Mouse (Mus musculus): ENCODE results near the gene Spc25. TPM values are rescaled to one million over a fixed set of nuclear protein-coding genes. Genes with fewer than 3 reads are reported as not detected.

Gene Spc25
- 101 and 105 TPM in 2 replicates for polyA plus RNA-seq (2015; fragmentation: Nextera tagmentation; extraction: Ambion mirVana)

- under 1% methylated on average over 46 of the region's 46 CpGs for WGBS
These were observed at the start of gene Spc25 for GRCm38 (mm10) chr2:69205791-69206351. Gene Spc25 (minus strand): TSS chr2:69206194.

GRCm38 (mm10) chr2:69248221-69248755 is 42.3 kb upstream of the Spc25 start:
- Histone ChIP-seq H3K36me3 (no peaks in the 10 kb centered on the region), H3K27me3 (no peaks in the 10 kb centered on the region), H3K9ac (replicated peaks) (no peak overlapping the region), H3K4me3 (no peak overlapping the region), H3K9me3 (no peaks in the 10 kb centered on the region), H3K4me1 (peaks cover 16% of the 10 kb centered on the region), H3K4me2 (replicated peaks) (no peak overlapping the region), H3K27ac (replicated peaks) (no peak overlapping the region)
- no peak for ATAC-seq (replicated peaks)
- WGBS = 48% methylated on average over 16 of the region's 16 CpGs

More at GRCm38 (mm10) chr2:69205791-69206351, at the start of gene Spc25:
- no peaks in the 10 kb centered on the region for H3K27me3 ChIP-seq
- ATAC-seq (replicated peaks) = peak; percentile 100
- H3K9ac ChIP-seq (replicated peaks) = peak within 1 kb of the TSS; percentile 48
- peak within 1 kb of the TSS; percentile 62 for H3K4me2 ChIP-seq (replicated peaks)
- H3K36me3 ChIP-seq = peaks cover 9% of the 10 kb centered on the region; the same call in 1 of the 2 replicates
- 0 out of 2 replicates have a peak within 1 kb of the TSS, but pooled peaks have one; percentile 27 for H3K27ac ChIP-seq (replicated peaks)
- no peaks in the 10 kb centered on the region for H3K9me3 ChIP-seq
- H3K4me1 ChIP-seq = peaks cover 20% of the 10 kb centered on the region
- H3K4me3 ChIP-seq = peak within 1 kb of the TSS; percentile 58

GRCm38 (mm10) chr2:69247081-69247480 is 41.1 kb upstream of the Spc25 start:
- Histone ChIP-seq H3K4me3 (no peak overlapping the region), H3K27ac (replicated peaks) (no peak overlapping the region), H3K27me3 (no peaks in the 10 kb centered on the region), H3K9ac (replicated peaks) (no peak overlapping the region), H3K9me3 (no peaks in the 10 kb centered on the region), H3K36me3 (no peaks in the 10 kb centered on the region), H3K4me1 (peaks cover 16% of the 10 kb centered on the region), H3K4me2 (replicated peaks) (no peak overlapping the region)
- no peak for ATAC-seq (replicated peaks)
- 93% methylated on average over 1 of the region's 1 CpGs for WGBS

- Histone ChIP-seq H3K4me3 (no peak overlapping the region), H3K27ac (replicated peaks) (0 out of 2 replicates have a peak overlapping the region, but pooled peaks have one; percentile 6), H3K27me3 (no peaks in the 10 kb centered on the region), H3K36me3 (no peaks in the 10 kb centered on the region), H3K4me1 (peaks cover 16% of the 10 kb centered on the region), H3K4me2 (replicated peaks) (no peak overlapping the region), H3K9ac (replicated peaks) (no peak overlapping the region), H3K9me3 (no peaks in the 10 kb centered on the region)
- 30% methylated on average over 2 of the region's 2 CpGs for WGBS
- ATAC-seq (replicated peaks) = no peak
These were observed 38.9 kb upstream of the Spc25 start for GRCm38 (mm10) chr2:69244924-69245323.

GRCm38 (mm10) chr2:69239315-69239714 is 33.3 kb upstream of the Spc25 start:
- H3K4me1 ChIP-seq = peaks cover 3% of the 10 kb centered on the region; the same call in 1 of the 2 replicates
- ATAC-seq (replicated peaks) = no peak
- WGBS = 95% methylated on average over 9 of the region's 9 CpGs
- H3K4me3 ChIP-seq = no peak overlapping the region
- no peak overlapping the region for H3K4me2 ChIP-seq (replicated peaks)
- no peaks in the 10 kb centered on the region for H3K9me3 ChIP-seq
- no peak overlapping the region for H3K27ac ChIP-seq (replicated peaks)
- no peak overlapping the region for H3K9ac ChIP-seq (replicated peaks)
- no peaks in the 10 kb centered on the region for H3K27me3 ChIP-seq
- H3K36me3 ChIP-seq = no peaks in the 10 kb centered on the region

GRCm38 (mm10) chr2:69234976-69235678 is 29.1 kb upstream of the Spc25 start:
- Histone ChIP-seq H3K4me1 (peaks cover 3% of the 10 kb centered on the region; the same call in 1 of the 2 replicates), H3K4me3 (no peak overlapping the region), H3K9me3 (no peaks in the 10 kb centered on the region), H3K36me3 (no peaks in the 10 kb centered on the region), H3K27ac (replicated peaks) (0 out of 2 replicates have a peak overlapping the region, but pooled peaks have one; percentile 23), H3K27me3 (no peaks in the 10 kb centered on the region), H3K9ac (replicated peaks) (no peak overlapping the region), H3K4me2 (replicated peaks) (no peak overlapping the region)
- WGBS = 9% methylated on average over 5 of the region's 5 CpGs
- peak; percentile 94 for ATAC-seq (replicated peaks)

GRCm38 (mm10) chr2:69232101-69232500 is 26.1 kb upstream of the Spc25 start:
- no peak overlapping the region for H3K4me2 ChIP-seq (replicated peaks)
- no peaks in the 10 kb centered on the region for H3K36me3 ChIP-seq
- H3K4me1 ChIP-seq = peaks cover 3% of the 10 kb centered on the region; the same call in 1 of the 2 replicates
- no peak for ATAC-seq (replicated peaks)
- H3K9me3 ChIP-seq = no peaks in the 10 kb centered on the region
- H3K27ac ChIP-seq (replicated peaks) = no peak overlapping the region
- no peak overlapping the region for H3K9ac ChIP-seq (replicated peaks)
- no peak overlapping the region for H3K4me3 ChIP-seq
- H3K27me3 ChIP-seq = no peaks in the 10 kb centered on the region

DNA sequence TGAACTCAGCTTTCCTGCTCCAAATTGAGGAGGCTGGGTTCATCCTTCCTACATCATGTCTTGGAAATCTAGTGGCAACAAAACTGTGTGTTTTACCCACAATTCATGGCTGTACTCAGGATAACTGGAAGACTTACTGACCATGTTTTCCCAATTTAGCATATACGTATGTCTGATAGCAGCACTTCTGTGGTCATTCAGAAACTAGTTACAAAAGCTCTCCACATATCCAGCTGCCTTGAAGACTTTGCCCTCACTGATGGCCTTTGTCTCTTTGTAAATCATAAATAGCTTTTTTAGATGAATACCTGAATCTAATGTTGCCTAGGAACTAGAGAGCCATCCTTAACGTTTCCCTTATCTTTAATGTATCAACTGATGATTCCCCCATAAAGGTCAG is 24.1 kb upstream of the Spc25 start:
- Histone ChIP-seq H3K9me3 (no peaks in the 10 kb centered on the region), H3K9ac (replicated peaks) (no peak overlapping the region), H3K4me2 (replicated peaks) (no peak overlapping the region), H3K27ac (replicated peaks) (no peak overlapping the region), H3K27me3 (0 out of 2 replicates have a peak, but pooled peaks cover 6% of the 10 kb centered on the region), H3K4me1 (no peaks in the 10 kb centered on the region; the same call in 1 of the 2 replicates), H3K36me3 (no peaks in the 10 kb centered on the region), H3K4me3 (no peak overlapping the region)
- no peak for ATAC-seq (replicated peaks)
- WGBS = 90% methylated on average over 2 of the region's 2 CpGs

GRCm38 (mm10) chr2:69228635-69229034 is 22.6 kb upstream of the Spc25 start:
- 74% methylated on average over 6 of the region's 6 CpGs for WGBS
- ATAC-seq (replicated peaks) = no peak

DNA sequence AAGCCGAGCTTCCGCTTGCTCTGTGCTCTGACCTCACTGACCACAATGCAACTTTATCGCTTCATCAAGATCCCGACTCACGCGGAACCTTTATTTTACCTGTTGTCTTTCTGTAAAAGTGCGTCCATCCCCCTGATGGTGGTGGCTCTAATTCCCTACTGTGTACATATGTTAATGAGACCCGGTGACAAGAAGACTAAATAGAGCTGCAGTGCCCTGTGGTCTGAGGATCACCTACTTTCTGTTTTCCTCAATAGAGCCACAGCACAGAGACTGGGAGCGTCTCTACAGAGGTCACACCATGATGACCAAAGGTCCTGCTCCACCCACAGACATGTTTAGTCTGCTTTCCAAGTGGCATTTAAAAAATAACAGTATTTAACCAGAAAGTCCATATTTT is 20.9 kb upstream of the Spc25 start:
- 92% methylated on average over 9 of the region's 9 CpGs for WGBS
- H3K4me2 ChIP-seq (replicated peaks) = no peak overlapping the region
- H3K36me3 ChIP-seq = no peaks in the 10 kb centered on the region
- H3K27ac ChIP-seq (replicated peaks) = no peak overlapping the region
- H3K9me3 ChIP-seq = no peaks in the 10 kb centered on the region
- H3K4me1 ChIP-seq = peaks cover 2% of the 10 kb centered on the region; the same call in 1 of the 2 replicates
- H3K4me3 ChIP-seq = no peak overlapping the region
- no peak overlapping the region for H3K9ac ChIP-seq (replicated peaks)
- no peak for ATAC-seq (replicated peaks)
- 0 out of 2 replicates have a peak, but pooled peaks cover 6% of the 10 kb centered on the region for H3K27me3 ChIP-seq

More at GRCm38 (mm10) chr2:69228635-69229034, 22.6 kb upstream of the Spc25 start:
- Histone ChIP-seq H3K9me3 (no peaks in the 10 kb centered on the region), H3K4me2 (replicated peaks) (no peak overlapping the region), H3K27me3 (0 out of 2 replicates have a peak, but pooled peaks cover 6% of the 10 kb centered on the region), H3K36me3 (no peaks in the 10 kb centered on the region), H3K4me3 (no peak overlapping the region), H3K4me1 (no peaks in the 10 kb centered on the region), H3K27ac (replicated peaks) (no peak overlapping the region), H3K9ac (replicated peaks) (no peak overlapping the region)

DNA sequence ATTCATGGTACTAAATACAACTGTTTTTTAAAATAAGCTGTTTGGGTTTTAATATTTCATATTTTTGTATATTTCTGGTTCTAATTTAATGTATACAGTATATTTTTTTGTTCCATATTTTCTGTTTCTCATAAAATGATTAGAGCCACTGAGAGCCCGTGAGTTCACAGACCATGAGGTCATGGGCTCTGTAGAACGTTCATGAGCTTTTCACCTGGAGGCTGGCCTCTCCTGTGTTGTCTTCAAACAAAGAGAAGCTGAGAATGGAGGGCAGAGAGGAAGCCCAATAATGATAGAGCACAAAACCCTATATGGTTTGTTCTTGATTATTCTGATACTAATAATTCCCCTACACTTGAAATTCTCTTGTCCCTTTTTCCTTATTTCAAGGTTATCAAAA is 18.7 kb upstream of the Spc25 start:
- WGBS = 52% methylated on average over 2 of the region's 2 CpGs
- no peak overlapping the region for H3K9ac ChIP-seq (replicated peaks)
- H3K27me3 ChIP-seq = 0 out of 2 replicates have a peak, but pooled peaks cover 6% of the 10 kb centered on the region
- ATAC-seq (replicated peaks) = no peak
- H3K36me3 ChIP-seq = no peaks in the 10 kb centered on the region
- H3K4me1 ChIP-seq = peaks cover 3% of the 10 kb centered on the region; the same call in 1 of the 2 replicates
- no peaks in the 10 kb centered on the region for H3K9me3 ChIP-seq
- no peak overlapping the region for H3K4me3 ChIP-seq
- no peak overlapping the region for H3K27ac ChIP-seq (replicated peaks)
- H3K4me2 ChIP-seq (replicated peaks) = no peak overlapping the region

DNA sequence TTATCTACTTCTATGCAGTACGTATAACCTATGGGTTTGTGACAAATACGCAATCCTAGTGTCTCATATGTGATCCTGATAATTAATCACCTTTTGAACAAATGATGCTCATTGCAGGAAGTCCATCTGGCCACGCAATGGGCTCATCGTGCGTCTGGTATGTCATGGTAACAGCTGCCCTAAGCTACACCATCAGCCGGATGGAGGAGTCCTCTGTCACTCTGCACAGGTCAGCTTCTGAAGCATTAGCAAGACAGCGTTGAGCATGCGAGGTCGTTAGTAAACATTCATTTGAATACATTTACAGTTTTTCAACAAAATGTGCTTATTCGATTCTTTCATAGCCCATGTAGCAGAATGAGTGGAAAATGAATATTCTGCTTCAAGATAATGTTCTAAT is 16.8 kb upstream of the Spc25 start:
- ATAC-seq (replicated peaks) = no peak
- WGBS = 47% methylated on average over 10 of the region's 10 CpGs
- no peak overlapping the region for H3K4me2 ChIP-seq (replicated peaks)

More for the DNA sequence above, 16.8 kb upstream of the Spc25 start:
- Histone ChIP-seq H3K4me3 (no peak overlapping the region), H3K36me3 (no peaks in the 10 kb centered on the region), H3K9ac (replicated peaks) (no peak overlapping the region), H3K27me3 (0 out of 2 replicates have a peak, but pooled peaks cover 6% of the 10 kb centered on the region), H3K27ac (replicated peaks) (no peak overlapping the region), H3K4me1 (peaks cover 3% of the 10 kb centered on the region; the same call in 1 of the 2 replicates), H3K9me3 (no peaks in the 10 kb centered on the region)
